Mouse (Mus musculus) small intestine, adult 2 months (tissue): Measurements from ENCODE around the gene Pnma1. TPM values are rescaled to one million over a fixed set of nuclear protein-coding genes. Genes with fewer than 3 reads are reported as not detected.
A peak's percentile ranks its signal among the peaks of the same experiment; 100 is the strongest.

ENCODE experiments used
- H3K27ac ChIP-seq: fragments of 200-500 bp; 2 replicates; pipeline ENCODE4 v1.5.1; 2012; ENCODE audit warnings: low read depth, low read length, control low read depth, inconsistent platforms; ENCODE audit not compliant: insufficient read depth
- H3K27me3 ChIP-seq: fragments of 200-500 bp; 2 replicates; pipeline ENCODE4 v1.6.1; 2012; ENCODE audit warnings: mild to moderate bottlenecking, moderate library complexity, low read length, inconsistent platforms; ENCODE audit not compliant: control insufficient read depth, insufficient read depth
- H3K36me3 ChIP-seq: fragments of 200-500 bp; 2 replicates; pipeline ENCODE4 v1.6.1; 2012; ENCODE audit warnings: mild to moderate bottlenecking, low read length, control low read depth, inconsistent platforms; ENCODE audit not compliant: control insufficient read depth, insufficient read depth
- H3K4me1 ChIP-seq: fragments of 200-500 bp; 2 replicates; pipeline ENCODE4 v1.6.1; 2012; ENCODE audit warnings: low read length, inconsistent platforms, mixed read lengths; ENCODE audit not compliant: control insufficient read depth, insufficient read depth, insufficient read length
- H3K4me3 ChIP-seq: fragments of 200-500 bp; 2 replicates; pipeline ENCODE4 v1.5.1; 2012; ENCODE audit warnings: low read depth, mild to moderate bottlenecking, control low read depth, inconsistent platforms, low read length, moderate library complexity
- CTCF ChIP-seq: fragments of 200-500 bp; IDR thresholded peaks from 2 replicates; pipeline ENCODE4 v1.5.1; 2012; ENCODE audit warnings: low read depth, mild to moderate bottlenecking, control low read depth, inconsistent platforms, low read length, moderate library complexity, mixed read lengths; ENCODE audit not compliant: insufficient replicate concordance, insufficient read length; ENCODE audit errors: extremely low read depth
- POLR2A ChIP-seq: fragments of 200-500 bp; IDR thresholded peaks from 2 replicates; pipeline ENCODE4 v1.6.1; 2012; ENCODE audit warnings: low read depth, mild to moderate bottlenecking, control low read depth, inconsistent platforms, low read length, moderate library complexity
- WGBS: fragments of 180-500 bp; shearing (Covaris S2); methylation state at CpG from one replicate; pipeline ENCODE4 v1.1.7; 2018; 5-methylcytosine and 5-hydroxymethylcytosine counted together
- polyA plus RNA-seq: library from polyadenylated mRNA; depleted of rRNA; stranded (reverse); fragments of >200 nt; gene quantifications from 2 replicates; pipeline ENCODE4 v1.2.3, GENCODE M21; 2012

Pnma1 gene
- polyA plus RNA-seq, 1 experiment = 0.33 TPM

DNA sequence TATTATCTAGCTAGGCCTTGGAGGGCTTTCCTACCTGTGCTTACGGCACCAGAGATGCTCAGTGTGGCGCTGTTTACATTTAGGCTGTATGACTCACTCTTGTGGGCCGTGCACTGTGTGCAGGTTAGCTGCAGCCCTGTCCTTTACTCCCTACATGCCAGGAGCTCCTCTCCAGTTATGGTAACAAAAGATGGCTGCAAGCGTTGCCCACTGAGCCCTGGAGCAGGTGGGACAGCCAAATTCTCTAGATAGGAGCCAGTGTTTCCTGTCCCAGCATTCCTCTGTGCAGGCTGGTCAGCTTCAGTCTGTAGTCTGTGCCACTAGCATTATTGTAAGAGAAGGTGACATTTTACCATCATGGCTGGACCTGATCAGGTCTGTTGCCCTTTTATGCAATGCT lies 7.0 kb downstream of the Pnma1 start:
- TF ChIP-seq POLR2A (no peak), CTCF (no peak)
- Histone ChIP-seq H3K4me1 (no peaks in the 10 kb centered on the region; the same call in 1 of the 2 replicates), H3K27me3 (no peaks in the 10 kb centered on the region), H3K27ac (no peak overlapping the region), H3K4me3 (no peak overlapping the region), H3K36me3 (no peaks in the 10 kb centered on the region)
- WGBS = 84% methylated on average over 4 of the region's 4 CpGs

DNA sequence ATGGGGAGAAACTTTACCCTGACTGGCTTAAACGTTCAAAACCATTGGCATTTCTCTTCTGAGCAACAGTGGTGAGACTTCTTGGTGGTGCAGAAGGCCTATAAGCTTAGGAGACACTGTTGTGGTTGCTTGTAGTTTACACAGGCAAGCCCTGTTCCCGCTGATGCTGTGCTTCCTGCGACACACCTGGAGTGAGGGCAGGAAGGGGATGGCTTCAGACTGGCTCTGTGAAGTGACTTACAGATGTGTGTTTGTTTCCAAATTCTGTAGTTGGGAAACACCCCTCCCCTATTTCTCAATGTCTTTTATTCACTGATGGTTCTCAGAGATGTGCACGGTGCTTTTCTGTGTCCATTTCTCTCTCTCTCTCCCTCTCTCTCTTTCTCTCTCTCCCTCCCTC lies 8.2 kb downstream of the Pnma1 start:
- H3K4me3 ChIP-seq = no peak overlapping the region
- no peaks in the 10 kb centered on the region; the same call in 1 of the 2 replicates for H3K4me1 ChIP-seq
- 72% methylated on average over 4 of the region's 4 CpGs for WGBS
- no peaks in the 10 kb centered on the region for H3K36me3 ChIP-seq
- no peaks in the 10 kb centered on the region for H3K27me3 ChIP-seq
- TF ChIP-seq POLR2A (no peak), CTCF (no peak)
- H3K27ac ChIP-seq = no peak overlapping the region

DNA sequence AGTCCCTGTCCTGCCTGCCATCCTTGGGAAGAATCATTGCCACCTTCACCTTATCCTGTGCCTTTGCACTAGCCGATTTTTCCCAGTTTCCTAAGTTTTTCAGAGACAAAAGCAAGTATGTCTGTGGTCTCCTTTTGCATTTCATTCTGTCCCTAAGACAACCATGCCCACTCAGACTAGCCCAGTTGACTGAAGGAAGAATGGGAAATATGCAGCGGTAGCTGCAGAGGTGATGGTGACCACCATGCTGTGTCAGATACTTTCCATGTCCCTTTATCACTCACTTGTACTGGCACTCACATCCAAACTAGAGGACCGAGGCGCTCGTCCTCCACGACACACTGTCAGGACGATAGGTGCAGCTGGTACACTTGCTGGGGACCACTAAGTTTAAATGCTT lies 11.2 kb downstream of the Pnma1 start:
- H3K4me3 ChIP-seq = no peak overlapping the region
- 95% methylated on average over 7 of the region's 7 CpGs for WGBS
- H3K27me3 ChIP-seq = no peaks in the 10 kb centered on the region
- no peaks in the 10 kb centered on the region for H3K36me3 ChIP-seq
- TF ChIP-seq CTCF (no peak), POLR2A (no peak)
- no peak overlapping the region for H3K27ac ChIP-seq
- H3K4me1 ChIP-seq = no peaks in the 10 kb centered on the region; the same call in 1 of the 2 replicates

DNA sequence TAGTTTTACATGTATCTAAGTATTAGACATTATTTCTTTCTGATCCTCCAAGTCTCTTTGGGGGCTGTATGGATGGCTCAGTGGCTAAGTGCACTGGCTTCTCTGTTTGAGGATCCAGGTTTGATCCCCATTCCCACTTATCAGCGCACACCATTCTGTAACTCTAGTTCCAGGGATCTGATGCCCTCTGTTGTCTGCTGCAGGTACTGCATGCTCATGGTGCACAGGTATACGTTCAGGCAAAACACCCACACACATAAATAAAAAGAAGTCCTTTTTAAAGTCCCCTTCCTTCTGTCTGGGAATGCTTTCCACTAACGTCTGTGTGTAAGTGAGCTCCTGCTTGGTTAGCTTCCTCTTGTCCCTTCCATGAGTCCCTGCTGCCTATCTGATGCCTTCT lies 16.0 kb downstream of the Pnma1 start:
- H3K36me3 ChIP-seq = no peaks in the 10 kb centered on the region
- no peak for TF ChIP-seq POLR2A
- peak; percentile 52; the same call in 1 of the 2 replicates for TF ChIP-seq CTCF
- no peaks in the 10 kb centered on the region for H3K4me1 ChIP-seq
- no peak overlapping the region for H3K27ac ChIP-seq
- WGBS = 68% methylated on average over 3 of the region's 3 CpGs
- no peaks in the 10 kb centered on the region for H3K27me3 ChIP-seq
- no peak overlapping the region for H3K4me3 ChIP-seq

DNA sequence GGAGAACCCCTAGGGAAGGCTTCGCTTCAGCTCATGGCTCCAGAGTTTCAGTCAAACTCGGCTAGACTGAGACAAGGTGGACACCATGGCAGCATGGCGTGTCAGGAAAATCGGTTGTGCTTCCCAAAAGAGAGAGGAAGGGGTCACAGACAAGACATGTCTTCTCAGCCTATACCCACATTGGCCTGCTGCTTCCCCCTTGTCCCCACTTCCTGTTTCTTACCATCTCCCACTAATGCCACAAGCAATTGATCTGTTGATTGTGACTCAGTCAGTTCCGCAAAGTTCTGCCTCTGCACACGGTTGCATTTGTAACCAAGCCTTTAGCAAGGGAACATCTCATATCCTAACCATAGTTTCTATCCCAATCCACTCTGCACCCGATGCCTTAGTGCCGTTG lies 18.4 kb downstream of the Pnma1 start:
- Histone ChIP-seq H3K27me3 (no peaks in the 10 kb centered on the region), H3K27ac (no peak overlapping the region), H3K4me1 (no peaks in the 10 kb centered on the region), H3K4me3 (no peak overlapping the region), H3K36me3 (no peaks in the 10 kb centered on the region)
- 90% methylated on average over 8 of the region's 8 CpGs for WGBS
- TF ChIP-seq POLR2A = no peak
- no peak for TF ChIP-seq CTCF

DNA sequence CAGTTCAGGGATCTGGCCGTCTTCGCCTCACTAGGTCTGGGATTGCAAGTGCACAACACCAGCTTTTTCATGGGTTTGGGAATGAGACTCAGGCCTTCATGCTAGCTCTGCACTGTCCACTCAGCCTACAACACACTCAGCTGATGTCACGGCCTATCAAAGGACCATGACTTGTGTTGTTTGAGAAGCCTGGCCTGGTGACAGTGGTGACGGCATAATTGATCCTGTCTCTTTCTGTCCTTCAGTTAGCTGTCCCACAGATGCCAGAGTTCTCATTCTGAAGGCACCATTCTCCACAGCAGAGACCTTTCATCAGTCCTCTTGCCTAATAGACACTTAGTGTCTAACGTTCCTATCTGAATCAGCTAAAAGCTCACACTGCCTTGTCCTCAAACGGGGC lies 19.7 kb downstream of the Pnma1 start:
- H3K36me3 ChIP-seq = no peaks in the 10 kb centered on the region
- no peak overlapping the region for H3K4me3 ChIP-seq
- WGBS = 90% methylated on average over 6 of the region's 6 CpGs
- H3K27me3 ChIP-seq = no peaks in the 10 kb centered on the region
- no peaks in the 10 kb centered on the region for H3K4me1 ChIP-seq
- H3K27ac ChIP-seq = no peak overlapping the region
- TF ChIP-seq CTCF (no peak), POLR2A (no peak)

DNA sequence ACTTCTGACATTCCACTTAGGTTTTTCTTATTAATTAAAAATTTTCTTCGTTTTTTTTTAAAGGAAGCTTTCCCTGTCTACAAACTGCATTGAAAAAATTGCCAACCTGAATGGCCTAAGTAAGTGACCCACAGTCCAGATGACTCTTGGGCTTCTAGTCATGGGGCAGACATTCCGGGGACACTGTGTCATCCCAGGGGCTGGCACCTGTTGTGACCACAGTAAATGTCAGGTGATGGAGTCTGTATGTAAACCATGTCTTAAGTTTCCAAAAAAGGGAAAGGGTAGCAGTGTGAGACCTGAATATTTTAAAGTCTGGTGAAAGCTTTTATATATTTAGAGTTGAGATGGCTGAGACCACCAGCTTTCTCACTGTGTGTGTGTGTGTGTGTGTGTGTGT lies 21.4 kb downstream of the Pnma1 start:
- H3K27ac ChIP-seq = no peak overlapping the region
- no peaks in the 10 kb centered on the region for H3K4me1 ChIP-seq
- no peaks in the 10 kb centered on the region for H3K27me3 ChIP-seq
- H3K36me3 ChIP-seq = no peaks in the 10 kb centered on the region
- TF ChIP-seq CTCF = no peak
- TF ChIP-seq POLR2A = no peak
- WGBS = 93% methylated on average over 2 of the region's 2 CpGs
- no peak overlapping the region for H3K4me3 ChIP-seq

DNA sequence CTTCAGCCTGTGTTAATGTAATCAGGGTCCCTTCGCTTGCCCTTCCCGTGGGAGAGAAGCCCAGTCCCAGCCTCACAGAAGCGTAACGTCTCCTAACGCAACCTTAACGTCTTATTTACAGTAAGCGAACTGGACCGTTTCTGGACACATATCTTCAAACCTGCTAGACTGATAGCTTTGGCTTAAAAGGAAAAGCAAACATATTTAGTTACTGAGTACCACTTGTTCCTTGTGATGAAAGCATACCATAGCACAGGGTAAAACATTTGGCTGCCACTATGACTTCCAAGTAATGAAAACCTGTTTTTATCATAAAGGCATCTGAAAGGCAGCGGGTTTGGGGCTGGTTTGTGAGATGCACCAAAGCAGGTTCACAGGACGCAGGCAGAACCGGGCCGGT lies 22.4 kb downstream of the Pnma1 start:
- H3K36me3 ChIP-seq = no peaks in the 10 kb centered on the region
- WGBS = 83% methylated on average over 12 of the region's 12 CpGs
- H3K27ac ChIP-seq = no peak overlapping the region
- H3K4me3 ChIP-seq = no peak overlapping the region
- TF ChIP-seq CTCF = no peak
- no peak for TF ChIP-seq POLR2A
- no peaks in the 10 kb centered on the region for H3K4me1 ChIP-seq
- H3K27me3 ChIP-seq = no peaks in the 10 kb centered on the region
